Mouse (Mus musculus) megakaryocyte progenitor cell, adult 5-6 weeks (primary cell): ENCODE results near the gene Cmip. TPM values are rescaled to one million over a fixed set of nuclear protein-coding genes. Genes with fewer than 3 reads are reported as not detected.

Source experiments
- ATAC-seq: replicated peaks from 2 replicates; pipeline ENCODE4 v1.8.0; 2016; ENCODE audit warnings: mild to moderate bottlenecking, moderate TSS enrichment, inconsistent platforms; ENCODE audit not compliant: poor library complexity
- total RNA-seq, 2 experiments: library from RNA; stranded (forward) in 1 of 2; stranded (reverse) in 1 of 2; fragments of 157-497, 149-512 nt in 1 of 2; fragments of 200-1000 nt in 1 of 2; gene quantifications; 2 replicates each; pipeline versions ENCODE4 v1.2.3 to v1.2.4; 2015 to 2017

Gene Cmip
- total RNA-seq (2015): 36.5 and 37.5 TPM in 2 replicates
- total RNA-seq (2017): 9.5 TPM in 2 replicates

- no peak for ATAC-seq
Observed at GRCm38 (mm10) chr8:117257029-117257820, at the start of gene Cmip. Cmip (plus strand) TSS chr8:117257064.

DNA sequence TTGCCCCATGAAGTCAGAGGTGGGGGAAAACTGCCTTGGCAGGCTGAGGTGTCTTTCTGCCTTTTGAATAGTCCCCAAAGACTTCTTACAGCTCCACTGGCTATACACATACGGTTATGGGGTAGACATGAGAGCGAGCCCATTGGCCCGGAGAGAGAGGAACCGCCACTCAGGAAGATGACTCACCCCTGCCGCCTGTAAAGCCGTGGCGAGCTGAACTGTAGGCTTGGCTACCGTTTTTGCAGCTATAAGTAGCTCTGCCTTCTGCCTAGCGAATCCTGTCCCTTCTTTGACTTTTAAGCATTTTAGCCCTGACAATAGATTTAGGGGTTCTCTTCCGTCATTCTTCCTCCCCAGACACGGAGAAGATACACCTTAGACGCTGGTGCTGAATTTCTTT, 47.7 kb upstream of the Cmip start:
- ATAC-seq: peak; percentile 80

GRCm38 (mm10) chr8:117212100-117212499, 44.8 kb upstream of the Cmip start:
- ATAC-seq: no peak

- ATAC-seq: no peak
Observed at GRCm38 (mm10) chr8:117217724-117218123, 39.1 kb upstream of the Cmip start.

DNA sequence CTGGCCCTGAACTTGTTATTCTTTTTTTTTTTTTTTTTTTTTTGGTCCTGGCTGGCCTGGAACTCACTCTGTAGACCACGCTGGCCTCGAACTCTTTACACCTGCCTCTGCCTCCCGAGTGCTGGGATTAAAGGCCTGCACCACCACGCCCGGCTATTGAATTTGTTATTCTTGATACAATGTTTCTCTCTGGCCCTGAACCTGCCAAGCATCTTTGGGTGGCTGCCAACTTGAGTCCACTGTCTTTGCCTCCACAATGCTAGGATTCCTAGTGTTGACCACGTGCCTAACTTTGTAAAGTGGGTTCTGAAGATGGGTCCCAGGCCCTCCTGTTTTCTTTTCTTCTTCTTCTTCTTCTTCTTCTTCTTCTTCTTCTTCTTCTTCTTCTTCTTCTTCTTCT, 34.5 kb upstream of the Cmip start:
- ATAC-seq: no peak

- peak; percentile 99 for ATAC-seq
Observed at GRCm38 (mm10) chr8:117224630-117225029, 32.2 kb upstream of the Cmip start.

- ATAC-seq: no peak
Observed at GRCm38 (mm10) chr8:117226306-117226705, 30.6 kb upstream of the Cmip start.

DNA sequence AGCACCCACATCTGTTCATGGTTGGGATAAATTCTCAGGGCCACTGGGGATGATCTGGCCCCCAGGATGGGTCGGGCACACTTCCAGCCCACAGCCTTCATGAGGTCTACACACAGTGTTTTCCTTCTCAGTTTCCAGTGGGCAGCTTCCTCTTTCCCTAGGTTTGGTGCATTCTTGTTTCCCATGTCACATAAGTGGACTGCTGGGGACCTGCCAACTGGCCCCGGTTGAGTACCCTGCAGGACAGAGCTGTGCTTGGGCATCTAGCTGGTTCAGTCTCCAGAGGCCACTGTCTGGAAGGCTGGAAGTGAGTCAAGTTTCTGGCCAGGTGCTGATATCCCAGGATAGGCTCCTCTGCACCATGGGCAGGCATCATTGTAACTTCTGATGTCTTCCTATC, 29.5 kb upstream of the Cmip start:
- ATAC-seq: 0 out of 2 replicates have a peak, but pooled peaks have one; percentile 26

DNA sequence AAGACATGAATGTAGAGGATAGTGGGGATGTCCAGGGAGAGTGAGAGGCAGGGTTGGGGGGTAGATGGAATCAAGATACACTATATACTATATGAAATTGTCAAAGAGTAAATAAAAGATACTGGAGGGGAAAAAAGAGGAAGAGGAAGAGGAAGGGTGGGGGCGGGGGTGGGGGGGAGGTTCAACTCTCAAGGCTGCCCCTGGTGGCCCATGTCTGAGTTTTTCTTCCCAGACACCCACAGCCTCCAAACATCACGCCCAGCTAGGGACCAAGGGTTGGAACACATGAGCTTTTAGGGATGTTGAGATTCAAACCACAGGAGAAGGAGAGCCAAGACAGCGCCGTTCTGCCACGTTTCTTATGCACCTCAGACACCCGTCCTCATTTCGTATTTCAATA, 23.7 kb upstream of the Cmip start:
- ATAC-seq: peak; percentile 83

DNA sequence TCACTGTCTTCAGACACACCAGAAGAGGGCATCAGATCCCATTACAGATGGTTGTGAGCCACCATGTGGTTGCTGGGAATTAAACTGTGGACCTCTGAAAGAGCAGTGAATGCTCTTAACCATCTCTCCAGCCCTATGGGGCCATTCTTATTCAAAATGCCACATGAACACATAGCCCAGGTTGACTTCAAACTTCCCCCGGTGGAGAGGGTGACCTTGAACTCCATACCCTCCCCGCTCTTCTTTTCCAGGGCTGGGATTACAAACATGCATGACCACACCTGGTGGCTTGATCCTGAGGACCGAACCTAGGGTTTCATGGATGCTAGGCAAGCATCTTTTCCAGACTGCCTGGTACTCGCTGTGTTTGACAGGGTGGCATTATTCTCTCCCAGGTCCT, 20.3 kb upstream of the Cmip start:
- ATAC-seq: no peak

GRCm38 (mm10) chr8:117240326-117240725, 16.5 kb upstream of the Cmip start:
- no peak for ATAC-seq

GRCm38 (mm10) chr8:117240841-117241494, 15.9 kb upstream of the Cmip start:
- peak; percentile 75 for ATAC-seq

DNA sequence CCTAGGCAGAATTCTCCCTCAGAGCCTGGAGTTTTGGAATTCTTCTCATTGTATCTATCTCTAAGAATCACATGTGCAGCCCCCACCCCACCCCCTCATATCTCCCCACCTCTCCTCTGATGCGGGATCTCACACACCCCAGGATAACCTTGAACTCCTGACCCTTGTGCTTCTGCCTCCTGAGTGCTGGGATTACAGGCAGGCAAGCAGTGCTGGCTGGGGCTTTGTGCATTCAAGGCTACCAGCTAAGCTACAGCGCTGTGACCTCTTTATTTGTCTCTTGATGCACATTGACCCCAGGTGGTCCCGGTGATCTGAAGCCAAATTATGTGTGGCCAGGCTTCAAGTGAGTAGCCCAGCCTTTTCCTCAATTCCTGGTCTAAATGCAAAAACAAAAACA, 15.0 kb upstream of the Cmip start:
- ATAC-seq: no peak

DNA sequence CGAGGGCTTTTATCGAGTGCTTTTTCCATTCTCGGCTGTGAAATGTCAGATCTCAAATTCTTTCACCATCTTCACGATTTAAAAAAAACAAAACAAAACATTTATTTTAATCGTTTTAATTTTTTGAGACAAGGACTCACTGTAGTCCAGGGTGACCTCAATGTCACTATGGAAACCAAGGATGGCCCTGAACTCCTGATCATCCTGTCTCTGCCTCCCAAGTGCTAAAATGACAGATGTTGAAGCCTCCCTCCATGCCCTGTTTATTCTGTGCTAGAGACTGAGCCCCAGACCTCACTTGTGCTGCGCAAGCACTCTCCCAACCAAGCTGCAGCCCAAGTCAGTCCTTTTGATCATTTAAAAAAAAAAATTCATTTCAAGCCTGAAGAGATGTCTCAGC, 14.6 kb upstream of the Cmip start:
- no peak for ATAC-seq

DNA sequence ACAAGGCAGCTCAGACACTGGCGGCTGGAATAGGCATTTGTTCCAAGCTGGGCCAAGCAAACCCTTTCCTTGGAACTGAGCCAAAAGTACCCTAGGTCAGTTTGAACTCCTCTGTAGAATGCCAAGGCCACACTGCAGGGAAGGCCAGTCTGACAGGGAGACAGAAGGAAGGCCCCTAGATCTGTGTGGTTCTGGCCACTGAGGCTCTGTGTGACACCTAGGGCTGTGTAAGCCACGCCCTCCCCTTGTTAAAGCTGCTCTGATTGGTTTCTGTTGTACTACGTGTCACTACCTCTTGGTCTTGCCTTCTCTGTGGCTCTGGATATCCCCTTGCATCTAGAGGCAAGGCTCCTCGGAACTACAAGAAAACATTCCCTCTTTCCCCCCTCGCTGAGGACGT, 12.3 kb upstream of the Cmip start:
- ATAC-seq: peak; percentile 47

DNA sequence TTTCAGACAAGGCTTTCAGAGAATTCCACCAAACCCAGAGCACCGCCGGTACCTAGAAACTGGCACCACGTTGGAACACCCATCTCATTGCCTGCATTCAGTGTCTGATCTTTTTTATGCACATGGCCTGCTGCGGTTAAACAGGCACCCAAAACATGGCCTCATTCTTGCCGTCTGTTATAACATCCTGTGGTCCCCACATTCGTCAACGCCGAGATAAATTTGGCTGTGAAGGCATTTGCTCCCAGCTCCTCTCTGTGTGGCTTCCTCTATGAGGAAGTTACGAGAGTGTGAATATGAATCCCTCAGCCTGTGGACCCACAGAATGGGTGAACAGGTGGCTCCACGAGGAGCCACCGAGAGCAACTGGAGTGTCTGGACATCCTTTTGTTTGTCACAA, 8.5 kb upstream of the Cmip start:
- ATAC-seq: peak; percentile 63

GRCm38 (mm10) chr8:117251086-117251681, 5.7 kb upstream of the Cmip start:
- no peak for ATAC-seq

GRCm38 (mm10) chr8:117252650-117253049, 4.2 kb upstream of the Cmip start:
- ATAC-seq: peak; percentile 24

DNA sequence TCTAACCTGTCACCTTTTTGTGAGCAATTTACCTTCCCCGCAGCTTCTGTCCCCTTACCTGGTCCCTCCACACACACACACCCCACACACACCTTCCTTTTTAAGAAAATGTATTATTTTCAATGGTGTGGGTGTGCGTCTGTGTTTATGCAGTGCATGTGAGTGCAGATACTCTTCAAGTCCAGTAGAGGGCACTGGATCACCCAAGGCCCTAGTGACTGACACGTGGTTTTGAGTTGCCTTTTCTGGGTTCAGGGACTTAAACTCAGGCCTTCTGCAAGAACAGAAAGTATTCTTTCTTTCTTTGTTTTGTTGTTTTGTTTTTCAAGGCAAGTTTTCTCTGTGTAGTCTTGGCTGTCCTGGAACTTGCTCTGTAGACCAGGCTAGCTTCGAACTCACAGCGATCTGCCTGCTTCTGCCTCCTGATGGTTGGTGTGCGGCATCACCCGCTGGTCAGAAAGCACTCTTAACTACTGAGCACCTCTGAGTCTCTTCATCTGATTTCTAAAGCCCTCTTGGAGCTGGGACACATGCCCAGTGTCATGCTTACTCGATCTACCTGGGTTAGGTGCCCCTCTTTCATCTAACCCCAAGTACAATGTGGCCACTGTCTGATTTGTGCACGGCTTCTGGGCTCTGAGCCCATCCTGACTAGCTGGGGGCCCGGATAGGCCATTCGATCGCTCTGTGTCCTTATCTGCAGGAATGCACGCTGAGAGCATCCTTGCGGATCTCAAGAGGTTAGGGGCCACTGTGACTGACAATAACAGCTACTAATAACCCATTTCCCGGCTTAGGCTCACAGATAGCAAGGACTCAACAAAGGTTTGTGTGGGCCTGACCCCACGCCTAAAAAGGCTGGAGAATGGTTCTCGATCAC, 3.2 kb upstream of the Cmip start:
- ATAC-seq: peak; percentile 49

- ATAC-seq: no peak
Observed at GRCm38 (mm10) chr8:117254496-117254895, 2.4 kb upstream of the Cmip start.
